Mouse (Mus musculus) embryo, embryonic 10.5 days (tissue): Measurements from ENCODE around the gene Gls2.

Experiments used
- DNase-seq: peaks from one replicate; pipeline ENCODE4 v3.0.0-alpha.2; 2015; ENCODE audit warnings: low spot score

Gls2 gene

GRCm38 (mm10) chr10:128231697-128232419 lies 37.6 kb downstream of the Gls2 start, which contains the start of gene Timeless:
TSS of gene Timeless (plus strand) at chr10:128232065.
- peak; percentile 86 for DNase-seq

GRCm38 (mm10) chr10:128232420-128232985 lies 38.2 kb downstream of the Gls2 start:
- peak; percentile 91 for DNase-seq

- DNase-seq, result no peak
Observed at GRCm38 (mm10) chr10:128236321-128236720, 42.1 kb downstream of the Gls2 start.

GRCm38 (mm10) chr10:128237807-128238480 lies 43.7 kb downstream of the Gls2 start:
- no peak for DNase-seq

GRCm38 (mm10) chr10:128239140-128239539 lies 44.9 kb downstream of the Gls2 start:
- no peak for DNase-seq

- no peak for DNase-seq
Observed at GRCm38 (mm10) chr10:128240131-128240530, 45.9 kb downstream of the Gls2 start.

GRCm38 (mm10) chr10:128243252-128243651 lies 49.0 kb downstream of the Gls2 start:
- no peak for DNase-seq

- DNase-seq, result no peak
Observed at GRCm38 (mm10) chr10:128244121-128244520, 49.9 kb downstream of the Gls2 start.

- peak; percentile 17 for DNase-seq
Observed at GRCm38 (mm10) chr10:128247020-128247732, 52.9 kb downstream of the Gls2 start.

GRCm38 (mm10) chr10:128250565-128250964 lies 56.3 kb downstream of the Gls2 start:
- DNase-seq, result no peak

GRCm38 (mm10) chr10:128253677-128254255 lies 59.5 kb downstream of the Gls2 start, which contains the start of gene Apon:
TSS of gene Apon (plus strand) at chr10:128254096.
- no peak for DNase-seq

GRCm38 (mm10) chr10:128255925-128256324 lies 61.7 kb downstream of the Gls2 start:
- DNase-seq, result no peak

- DNase-seq, result no peak
Observed at GRCm38 (mm10) chr10:128256328-128256727, 62.1 kb downstream of the Gls2 start.

GRCm38 (mm10) chr10:128258953-128259352 lies 64.7 kb downstream of the Gls2 start:
- no peak for DNase-seq
